Mouse (Mus musculus) spleen, postnatal 0 days (tissue): ENCODE measurements around the gene Dynlt3. TPM values are rescaled to one million over a fixed set of nuclear protein-coding genes. Genes with fewer than 3 reads are reported as not detected.

Source experiments
- polyA plus RNA-seq: library from polyadenylated mRNA; unstranded; fragments of >200 nt; fragmentation: Nextera tagmentation; extraction: Ambion mirVana; gene quantifications from 2 replicates; pipeline ENCODE4 v1.2.1, GENCODE M21; 2015

Dynlt3 gene
- 28.8 and 37.2 TPM in 2 replicates for polyA plus RNA-seq

DNA sequence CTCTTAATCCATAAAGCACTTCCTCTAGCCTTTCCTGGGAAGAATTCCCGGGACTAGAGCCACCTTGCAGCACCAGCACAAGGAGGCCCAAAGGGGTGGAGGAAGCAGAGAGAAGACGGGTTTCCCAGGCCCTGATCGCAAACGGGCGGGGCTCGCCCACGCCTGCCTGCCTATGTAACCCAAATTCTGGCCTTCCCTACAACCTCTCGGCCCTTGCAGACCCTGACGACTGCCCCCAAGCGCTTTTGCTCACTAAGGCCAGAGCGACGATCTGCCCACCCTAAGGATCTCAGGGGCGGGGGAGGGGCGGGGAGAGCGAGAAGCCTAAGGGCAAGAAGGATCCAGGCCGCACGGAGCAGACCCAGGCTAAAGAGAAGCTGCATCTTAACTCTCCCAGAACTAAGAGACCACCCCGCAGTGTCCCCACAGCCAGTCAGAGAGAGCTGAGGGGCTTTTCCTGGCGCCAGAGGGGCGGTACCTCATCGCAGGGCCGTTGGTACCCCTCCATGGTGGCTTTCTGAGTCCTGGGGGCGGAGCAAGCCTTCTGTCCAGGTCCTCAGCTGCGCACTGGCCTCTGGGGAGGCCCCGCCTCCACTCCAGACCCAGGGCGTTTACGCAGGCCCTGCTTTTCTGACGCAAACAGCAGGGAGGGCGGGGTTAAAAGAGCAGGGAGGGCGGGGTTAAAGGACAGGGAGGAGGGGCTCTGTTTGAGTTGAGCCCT, at the start of gene Dynlt3:
Dynlt3 (minus strand) TSS at position 613 of the 721 bp plus-strand sequence.

Other genes with a start within 250 kb of the Dynlt3 start
- 25.8 and 34.2 TPM in 2 replicates for gene Cybb, start 175.2 kb downstream of the Dynlt3 start, polyA plus RNA-seq
- gene H2al1o, start 90.6 kb downstream of the Dynlt3 start, polyA plus RNA-seq = not detected in 2 replicates
- not detected in 2 replicates for gene Hypm, start 183.9 kb upstream of the Dynlt3 start, polyA plus RNA-seq
- gene H2al3, start 186.7 kb upstream of the Dynlt3 start, polyA plus RNA-seq = not detected in 2 replicates
- 0.05 TPM in 2 replicates for gene Sytl5, start 222.6 kb upstream of the Dynlt3 start, polyA plus RNA-seq